Mouse (Mus musculus) granulocyte monocyte progenitor cell, adult 5-6 weeks (primary cell): ENCODE results near the gene Olfr31. TPM values are rescaled to one million over a fixed set of nuclear protein-coding genes. Genes with fewer than 3 reads are reported as not detected.

Experiments
- ATAC-seq: replicated peaks from 2 replicates; pipeline ENCODE4 v1.8.0; 2016; ENCODE audit warnings: mild to moderate bottlenecking, moderate TSS enrichment, inconsistent platforms; ENCODE audit not compliant: poor library complexity, severe bottlenecking
- total RNA-seq, 2 experiments: library from RNA; stranded (forward) in 1 of 2; stranded (reverse) in 1 of 2; fragments of 200-712, 200-1000 nt in 1 of 2; fragments of >200 nt in 1 of 2; fragmentation: Nextera tagmentation in 1 of 2; gene quantifications; 2 replicates each; pipeline ENCODE4 v1.2.3; 2014 to 2017

Gene Olfr31
- total RNA-seq, 2 experiments from 2014 or later, result 0.45 TPM; not detected in 1

DNA sequence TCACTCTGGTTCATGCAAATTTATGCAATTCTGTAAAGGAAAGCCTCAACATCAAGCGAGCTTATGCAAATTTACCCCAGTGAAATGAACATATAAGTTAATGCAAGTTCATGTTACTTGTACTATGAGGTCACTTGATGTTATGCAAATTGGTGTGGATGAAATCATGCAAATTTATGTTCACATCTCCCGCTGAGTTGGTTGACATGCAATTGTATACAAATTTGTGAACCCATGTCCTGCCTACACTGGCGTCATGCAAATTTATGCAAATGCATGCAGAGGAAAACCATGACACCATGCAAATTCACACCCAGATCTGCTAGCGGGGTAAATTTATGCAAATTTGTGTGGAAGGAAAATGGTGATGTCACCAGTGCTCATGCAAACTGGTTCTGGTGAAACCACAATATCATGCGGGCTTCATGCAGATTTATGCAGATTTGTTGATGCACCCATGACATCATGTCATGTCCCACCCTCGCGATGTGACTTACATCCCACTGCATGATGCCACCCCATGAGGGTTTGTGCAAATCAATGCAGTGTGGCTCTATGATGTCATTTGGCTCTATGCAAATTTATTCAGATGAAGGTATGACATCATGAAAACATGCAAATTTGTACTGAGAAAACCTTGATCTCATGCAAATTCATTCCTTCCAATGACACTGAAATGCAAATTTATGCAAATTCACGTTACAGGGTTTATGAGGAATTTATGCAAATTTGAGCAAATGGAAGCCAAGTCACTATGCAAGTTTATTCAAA is 31.3 kb downstream of the Olfr31 start:
- no peak for ATAC-seq

GRCm38 (mm10) chr14:14354511-14355359 is 32.1 kb downstream of the Olfr31 start:
- ATAC-seq, result peak; percentile 15

- no peak for ATAC-seq
Measured at GRCm38 (mm10) chr14:14355360-14355646, 32.7 kb downstream of the Olfr31 start.

Other genes starting within 250 kb of the Olfr31 start
- 108 and 137 TPM in 2 replicates for gene Psmd6, start 201.8 kb upstream of the Olfr31 start, total RNA-seq (2014; fragmentation: Nextera tagmentation)
- gene Psmd6, start 201.8 kb upstream of the Olfr31 start, total RNA-seq (2017), result 265 and 275 TPM in 2 replicates
- not detected in 2 replicates for gene Olfr720, start 136.0 kb upstream of the Olfr31 start, total RNA-seq (2014; fragmentation: Nextera tagmentation)
- not detected in 2 replicates for gene Olfr720, start 136.0 kb upstream of the Olfr31 start, total RNA-seq (2017)
- gene Il3ra, start 23.4 kb downstream of the Olfr31 start, total RNA-seq (2014; fragmentation: Nextera tagmentation), result 18.3 and 27.4 TPM in 2 replicates
- gene Il3ra, start 23.4 kb downstream of the Olfr31 start, total RNA-seq (2017), result 26.6 and 46.0 TPM in 2 replicates
- gene Olfr721-ps1, start 78.5 kb downstream of the Olfr31 start, total RNA-seq (2014; fragmentation: Nextera tagmentation), result not detected in 2 replicates
- not detected in 2 replicates for gene Olfr721-ps1, start 78.5 kb downstream of the Olfr31 start, total RNA-seq (2017)